Mouse (Mus musculus): ENCODE data around the gene Myo1d. TPM values are rescaled to one million over a fixed set of nuclear protein-coding genes. Genes with fewer than 3 reads are reported as not detected.

Myo1d gene
- polyA plus RNA-seq, 1 experiment from 2014 or later, result 2.7 TPM

GRCm38 (mm10) chr11:80555416-80555815 lies 224.4 kb downstream of the Myo1d start:
- Histone ChIP-seq H3K27ac (replicated peaks) (no peak overlapping the region), H3K27me3 (no peaks in the 10 kb centered on the region), H3K4me2 (replicated peaks) (no peak overlapping the region), H3K9me3 (no peaks in the 10 kb centered on the region), H3K4me3 (no peak overlapping the region), H3K9ac (replicated peaks) (no peak overlapping the region), H3K4me1 (0 out of 2 replicates have a peak, but pooled peaks cover 3% of the 10 kb centered on the region), H3K36me3 (no peaks in the 10 kb centered on the region)
- WGBS, result 98% methylated on average over 5 of the region's 5 CpGs
- no peak for ATAC-seq (ENCODE audit: low FRiP score, low read depth)

- WGBS, result 84% methylated on average over 11 of the region's 11 CpGs
- ATAC-seq (ENCODE audit: low FRiP score, low read depth), result no peak
- Histone ChIP-seq H3K9me3 (no peaks in the 10 kb centered on the region), H3K36me3 (no peaks in the 10 kb centered on the region), H3K9ac (replicated peaks) (no peak overlapping the region), H3K27ac (replicated peaks) (no peak overlapping the region), H3K4me2 (replicated peaks) (no peak overlapping the region), H3K27me3 (no peaks in the 10 kb centered on the region), H3K4me1 (0 out of 2 replicates have a peak, but pooled peaks cover 3% of the 10 kb centered on the region), H3K4me3 (no peak overlapping the region)
Observed at GRCm38 (mm10) chr11:80553046-80553445, 226.8 kb downstream of the Myo1d start.

GRCm38 (mm10) chr11:80551634-80552033 lies 228.2 kb downstream of the Myo1d start:
- Histone ChIP-seq H3K4me1 (0 out of 2 replicates have a peak, but pooled peaks cover 3% of the 10 kb centered on the region), H3K9ac (replicated peaks) (no peak overlapping the region), H3K27ac (replicated peaks) (no peak overlapping the region), H3K9me3 (no peaks in the 10 kb centered on the region), H3K4me2 (replicated peaks) (no peak overlapping the region), H3K36me3 (no peaks in the 10 kb centered on the region), H3K27me3 (no peaks in the 10 kb centered on the region), H3K4me3 (no peak overlapping the region)
- ATAC-seq (ENCODE audit: low FRiP score, low read depth), result no peak
- WGBS, result 77% methylated on average over 3 of the region's 3 CpGs

- ATAC-seq (ENCODE audit: low FRiP score, low read depth), result no peak
- no peak overlapping the region for H3K4me2 ChIP-seq (replicated peaks)
- H3K4me3 ChIP-seq, result no peak overlapping the region
- 0 out of 2 replicates have a peak, but pooled peaks cover 3% of the 10 kb centered on the region for H3K4me1 ChIP-seq
- no peaks in the 10 kb centered on the region for H3K27me3 ChIP-seq
- no peak overlapping the region for H3K9ac ChIP-seq (replicated peaks)
- 74% methylated on average over 10 of the region's 10 CpGs for WGBS
- no peaks in the 10 kb centered on the region for H3K9me3 ChIP-seq
- H3K36me3 ChIP-seq, result no peaks in the 10 kb centered on the region
- no peak overlapping the region for H3K27ac ChIP-seq (replicated peaks)
Observed at GRCm38 (mm10) chr11:80550264-80550663, 229.6 kb downstream of the Myo1d start.

- Histone ChIP-seq H3K4me3 (no peak overlapping the region), H3K9ac (replicated peaks) (no peak overlapping the region), H3K27me3 (no peaks in the 10 kb centered on the region), H3K27ac (replicated peaks) (no peak overlapping the region), H3K4me2 (replicated peaks) (no peak overlapping the region), H3K4me1 (0 out of 2 replicates have a peak, but pooled peaks cover 3% of the 10 kb centered on the region), H3K36me3 (no peaks in the 10 kb centered on the region), H3K9me3 (no peaks in the 10 kb centered on the region)
- no peak for ATAC-seq (ENCODE audit: low FRiP score, low read depth)
- 74% methylated on average over 6 of the region's 6 CpGs for WGBS
Observed at GRCm38 (mm10) chr11:80549854-80550253, 230.0 kb downstream of the Myo1d start.

- Histone ChIP-seq H3K4me3 (no peak overlapping the region), H3K36me3 (no peaks in the 10 kb centered on the region), H3K9ac (replicated peaks) (no peak overlapping the region), H3K4me2 (replicated peaks) (no peak overlapping the region), H3K4me1 (no peaks in the 10 kb centered on the region), H3K27me3 (no peaks in the 10 kb centered on the region), H3K27ac (replicated peaks) (no peak overlapping the region), H3K9me3 (no peaks in the 10 kb centered on the region)
- ATAC-seq (ENCODE audit: low FRiP score, low read depth), result no peak
- whole genome bisulfite sequencing, result 50% methylated on average over 2 of the region's 2 CpGs
Observed at GRCm38 (mm10) chr11:80546233-80546632, 233.6 kb downstream of the Myo1d start.

- no peak overlapping the region for H3K27ac ChIP-seq (replicated peaks)
- no peaks in the 10 kb centered on the region for H3K9me3 ChIP-seq
- no peaks in the 10 kb centered on the region for H3K27me3 ChIP-seq
- 81% methylated on average over 4 of the region's 4 CpGs for WGBS
- ATAC-seq (ENCODE audit: low FRiP score, low read depth), result no peak
- H3K4me1 ChIP-seq, result no peaks in the 10 kb centered on the region
- no peak overlapping the region for H3K4me2 ChIP-seq (replicated peaks)
- H3K9ac ChIP-seq (replicated peaks), result no peak overlapping the region
- no peaks in the 10 kb centered on the region for H3K36me3 ChIP-seq
- H3K4me3 ChIP-seq, result no peak overlapping the region
Observed at GRCm38 (mm10) chr11:80539056-80539455, 240.8 kb downstream of the Myo1d start.

GRCm38 (mm10) chr11:80532966-80533365 lies 246.9 kb downstream of the Myo1d start:
- WGBS, result 50% methylated on average over 1 of the region's 1 CpGs
- H3K4me1 ChIP-seq, result no peaks in the 10 kb centered on the region
- H3K27ac ChIP-seq (replicated peaks), result no peak overlapping the region
- H3K4me2 ChIP-seq (replicated peaks), result no peak overlapping the region
- H3K9ac ChIP-seq (replicated peaks), result no peak overlapping the region
- no peak overlapping the region for H3K4me3 ChIP-seq
- ATAC-seq (ENCODE audit: low FRiP score, low read depth), result no peak
- no peaks in the 10 kb centered on the region for H3K27me3 ChIP-seq
- H3K36me3 ChIP-seq, result no peaks in the 10 kb centered on the region
- H3K9me3 ChIP-seq, result no peaks in the 10 kb centered on the region

GRCm38 (mm10) chr11:80529149-80529548 lies 250.7 kb downstream of the Myo1d start:
- 85% methylated on average over 8 of the region's 8 CpGs for whole genome bisulfite sequencing
- H3K9me3 ChIP-seq, result no peaks in the 10 kb centered on the region
- ATAC-seq (ENCODE audit: low FRiP score, low read depth), result no peak
- no peak overlapping the region for H3K4me2 ChIP-seq (replicated peaks)
- H3K27me3 ChIP-seq, result no peaks in the 10 kb centered on the region
- H3K27ac ChIP-seq (replicated peaks), result no peak overlapping the region
- H3K4me1 ChIP-seq, result peaks cover 7% of the 10 kb centered on the region; the same call in 1 of the 2 replicates
- H3K9ac ChIP-seq (replicated peaks), result no peak overlapping the region
- no peak overlapping the region for H3K4me3 ChIP-seq
- H3K36me3 ChIP-seq, result no peaks in the 10 kb centered on the region

- H3K9me3 ChIP-seq, result no peaks in the 10 kb centered on the region
- no peak overlapping the region for H3K9ac ChIP-seq (replicated peaks)
- H3K27ac ChIP-seq (replicated peaks), result no peak overlapping the region
- ATAC-seq (ENCODE audit: low FRiP score, low read depth), result no peak
- H3K4me3 ChIP-seq, result no peak overlapping the region
- no peaks in the 10 kb centered on the region for H3K36me3 ChIP-seq
- H3K4me1 ChIP-seq, result peaks cover 7% of the 10 kb centered on the region; the same call in 1 of the 2 replicates
- H3K4me2 ChIP-seq (replicated peaks), result no peak overlapping the region
- no peaks in the 10 kb centered on the region; the same call in 1 of the 2 replicates for H3K27me3 ChIP-seq
Observed at GRCm38 (mm10) chr11:80527697-80528096, 252.1 kb downstream of the Myo1d start.

- H3K27ac ChIP-seq (replicated peaks), result no peak overlapping the region
- H3K4me1 ChIP-seq, result peaks cover 17% of the 10 kb centered on the region
- no peak for ATAC-seq (ENCODE audit: low FRiP score, low read depth)
- H3K9me3 ChIP-seq, result no peaks in the 10 kb centered on the region
- no peak overlapping the region for H3K9ac ChIP-seq (replicated peaks)
- H3K36me3 ChIP-seq, result no peaks in the 10 kb centered on the region
- H3K4me3 ChIP-seq, result no peak overlapping the region
- H3K4me2 ChIP-seq (replicated peaks), result no peak overlapping the region
- H3K27me3 ChIP-seq, result peaks cover 5% of the 10 kb centered on the region; the same call in 1 of the 2 replicates
- WGBS, result 92% methylated on average over 5 of the region's 5 CpGs
Observed at GRCm38 (mm10) chr11:80524213-80524612, 255.6 kb downstream of the Myo1d start.

GRCm38 (mm10) chr11:80523410-80523809 lies 256.4 kb downstream of the Myo1d start:
- H3K27me3 ChIP-seq, result peaks cover 5% of the 10 kb centered on the region; the same call in 1 of the 2 replicates
- no peak overlapping the region; the same call in 1 of the 2 replicates for H3K27ac ChIP-seq (replicated peaks)
- H3K4me2 ChIP-seq (replicated peaks), result no peak overlapping the region
- no peaks in the 10 kb centered on the region for H3K36me3 ChIP-seq
- H3K4me1 ChIP-seq, result peaks cover 25% of the 10 kb centered on the region
- H3K9ac ChIP-seq (replicated peaks), result no peak overlapping the region
- H3K9me3 ChIP-seq, result no peaks in the 10 kb centered on the region
- H3K4me3 ChIP-seq, result no peak overlapping the region
- 66% methylated on average over 4 of the region's 4 CpGs for WGBS
- no peak for ATAC-seq (ENCODE audit: low FRiP score, low read depth)

- H3K27me3 ChIP-seq, result peaks cover 5% of the 10 kb centered on the region; the same call in 1 of the 2 replicates
- no peak overlapping the region for H3K9ac ChIP-seq (replicated peaks)
- no peak overlapping the region; the same call in 1 of the 2 replicates for H3K27ac ChIP-seq (replicated peaks)
- no peak for ATAC-seq (ENCODE audit: low FRiP score, low read depth)
- no peak overlapping the region for H3K4me2 ChIP-seq (replicated peaks)
- H3K36me3 ChIP-seq, result no peaks in the 10 kb centered on the region
- H3K4me3 ChIP-seq, result no peak overlapping the region
- H3K4me1 ChIP-seq, result peaks cover 30% of the 10 kb centered on the region
- no peaks in the 10 kb centered on the region for H3K9me3 ChIP-seq
- 80% methylated on average over 2 of the region's 2 CpGs for WGBS
Observed at GRCm38 (mm10) chr11:80522852-80523251, 257.0 kb downstream of the Myo1d start.
